Mouse (Mus musculus) cortical plate, adult 2 months (tissue): Measurements from ENCODE around the gene Ksr1.

Source experiments
- CTCF ChIP-seq: fragments of 200-500 bp; IDR thresholded peaks from 2 replicates; pipeline ENCODE4 v1.5.1; 2011; ENCODE audit warnings: mild to moderate bottlenecking, control low read depth, low read length; ENCODE audit not compliant: insufficient read depth; ENCODE audit errors: extremely low read depth
- POLR2A ChIP-seq: fragments of 200-500 bp; IDR thresholded peaks from 2 replicates; pipeline ENCODE4 v1.6.1; 2011; ENCODE audit warnings: mild to moderate bottlenecking, low read length, control low read depth; ENCODE audit not compliant: insufficient read depth; ENCODE audit errors: extremely low read depth

DNA sequence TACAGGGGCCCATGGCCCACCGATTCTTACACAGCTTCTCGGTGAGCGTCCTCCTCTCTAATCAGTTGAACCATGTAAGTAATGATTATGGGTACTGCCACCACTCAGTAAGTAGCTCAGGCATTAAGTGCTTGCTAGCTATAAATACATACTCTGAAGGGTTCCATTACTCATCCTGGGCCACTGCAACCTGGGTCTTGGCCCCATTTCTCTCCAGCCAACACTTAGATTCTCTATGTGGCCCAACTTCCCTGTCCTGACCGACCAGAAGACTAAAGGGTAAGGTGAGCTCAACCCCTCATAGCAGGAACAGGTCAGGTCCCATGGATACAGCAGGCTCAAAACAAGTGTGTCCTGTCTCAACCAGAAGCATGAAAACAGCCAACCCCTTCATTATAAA, 87.1 kb downstream of the Ksr1 start:
- TF ChIP-seq CTCF: no peak
- no peak for TF ChIP-seq POLR2A
